Mouse (Mus musculus) thymus, postnatal 14 days (tissue): Measurements from ENCODE around the gene Zbtb20.

Source experiments
- DNase-seq: peaks from one replicate; pipeline ENCODE4 v3.0.0; 2021

Gene Zbtb20

DNA sequence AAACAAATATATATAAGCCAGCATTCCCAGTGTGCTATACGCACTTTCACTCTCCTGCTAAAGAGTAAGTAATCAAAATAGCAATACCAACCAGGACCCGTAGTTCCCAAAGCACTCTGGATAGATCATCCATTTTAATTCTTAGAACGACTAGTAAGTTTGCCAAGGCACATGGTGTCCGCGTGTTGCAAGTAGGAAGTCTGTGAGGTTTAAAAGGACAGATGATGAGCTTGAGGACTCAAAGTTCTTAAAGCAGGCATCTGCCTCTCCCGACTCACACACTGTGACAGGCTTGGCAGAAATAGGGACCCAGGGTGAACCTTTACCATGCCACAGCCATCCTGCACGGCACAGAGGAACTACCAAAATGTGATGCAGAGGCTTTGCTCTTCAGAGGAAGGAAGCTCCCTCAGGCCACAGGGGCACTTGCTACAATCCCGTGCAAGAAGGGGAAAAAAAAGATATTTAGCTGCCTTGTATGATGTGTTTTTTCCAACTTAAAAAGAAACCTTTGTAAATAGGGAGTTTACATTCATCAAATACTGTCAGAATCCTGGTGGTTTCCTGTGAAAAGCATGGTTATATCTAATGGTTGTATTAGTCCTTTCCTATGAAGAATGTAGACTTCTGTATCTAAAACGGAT lies 619.6 kb downstream of the Zbtb20 start:
- DNase-seq = no peak

DNA sequence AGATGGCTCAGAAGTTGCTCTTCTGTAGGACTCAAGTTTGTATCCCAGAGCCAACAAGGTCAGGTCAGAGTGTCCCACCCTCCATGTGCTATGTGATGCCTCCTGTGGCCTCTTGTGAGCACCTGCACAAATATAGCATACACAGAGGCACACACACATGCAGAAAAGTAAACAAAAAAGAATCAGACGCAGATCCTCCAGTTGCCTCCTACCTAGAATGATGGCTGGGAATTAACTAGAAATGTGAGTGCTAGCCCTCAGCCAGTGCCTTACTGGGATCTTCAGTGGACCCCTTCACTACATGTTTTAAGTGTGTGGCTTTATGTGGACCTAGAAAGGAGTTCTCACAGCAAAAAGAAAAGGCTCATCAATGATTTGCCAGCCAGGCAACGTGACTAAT lies 621.4 kb downstream of the Zbtb20 start:
- DNase-seq = no peak

DNA sequence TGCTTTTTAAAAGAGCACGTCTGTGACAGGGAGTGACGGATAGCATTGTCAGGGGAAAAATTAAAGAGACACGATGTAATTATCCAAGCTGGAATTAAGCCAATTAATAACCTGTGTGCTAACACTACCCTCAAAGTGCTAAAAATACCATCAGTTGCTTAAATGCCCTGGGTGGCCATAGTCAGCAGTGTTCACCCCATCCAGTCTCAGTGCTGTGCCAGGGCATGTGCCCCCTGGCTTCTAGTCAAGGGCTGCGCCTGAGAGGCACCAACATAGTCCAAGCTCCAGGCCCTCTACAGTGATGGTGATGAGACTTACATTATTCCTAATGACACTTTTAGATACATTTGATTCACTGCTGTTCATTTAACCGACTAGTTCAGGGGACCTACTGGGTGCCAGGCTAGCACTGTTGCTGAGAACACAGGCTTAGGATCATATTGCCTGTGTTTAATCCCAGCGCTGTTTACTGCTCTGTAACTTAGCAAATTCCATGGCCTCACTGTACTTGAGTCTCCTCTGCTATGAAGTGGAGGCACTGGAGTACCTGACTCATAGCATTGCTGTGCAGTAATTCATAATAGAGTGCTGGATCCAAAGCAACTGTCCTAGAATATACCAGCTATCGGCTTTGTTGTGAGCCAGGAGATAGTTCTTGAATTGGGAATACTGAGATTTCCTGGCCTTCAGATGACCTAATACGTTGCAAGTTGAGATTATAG lies 624.6 kb downstream of the Zbtb20 start:
- no peak for DNase-seq

DNA sequence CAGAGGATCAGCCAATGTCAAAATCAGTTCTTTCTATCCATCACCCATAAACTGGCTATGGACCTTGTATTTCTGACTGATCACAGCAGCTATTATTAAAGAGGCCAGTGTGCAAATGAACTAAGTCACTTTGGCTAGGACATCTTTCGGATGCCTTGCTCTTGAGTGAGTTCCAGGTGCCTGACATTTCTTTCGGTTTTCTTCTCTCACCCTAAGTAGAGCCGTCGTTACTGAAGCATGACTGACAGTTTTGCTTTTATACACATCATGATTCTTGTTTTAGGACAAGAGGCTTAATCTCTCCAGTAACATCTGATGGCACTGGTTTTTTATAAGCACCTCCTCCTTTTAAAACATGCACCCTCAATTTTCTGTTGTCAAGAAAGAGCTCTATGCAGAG lies 625.6 kb downstream of the Zbtb20 start:
- no peak for DNase-seq

DNA sequence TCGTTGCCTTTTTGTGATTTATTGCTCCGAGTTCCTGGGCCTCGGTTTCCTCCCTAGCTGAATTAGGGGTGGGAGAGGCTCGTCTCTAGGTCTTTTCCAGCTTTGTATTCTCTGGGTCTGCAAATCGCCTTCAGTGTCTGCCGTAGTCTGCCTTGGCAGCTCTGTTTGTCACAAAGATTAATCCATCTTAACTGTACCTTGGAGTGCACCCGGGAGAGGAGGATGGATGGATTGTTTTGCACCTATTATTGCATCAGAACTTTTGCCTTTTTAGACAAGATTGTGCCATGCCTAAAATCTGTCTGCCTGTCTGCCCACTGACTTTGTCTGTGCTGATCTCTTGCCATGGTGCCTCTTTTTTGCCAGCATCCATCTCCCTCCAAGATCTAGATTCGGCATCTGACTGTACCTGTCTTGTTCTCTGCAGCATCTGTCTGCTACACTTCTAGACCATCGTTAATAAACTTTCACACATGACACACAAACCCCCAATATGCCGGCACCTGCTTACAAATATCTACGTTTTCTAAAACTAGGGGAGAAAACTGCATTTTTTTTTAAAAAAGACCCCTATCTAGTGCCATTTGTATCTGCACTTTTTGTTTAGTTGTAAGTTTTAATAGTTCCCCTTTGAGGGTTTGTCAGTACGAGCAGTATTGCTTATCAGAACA lies 626.8 kb downstream of the Zbtb20 start:
- no peak for DNase-seq

DNA sequence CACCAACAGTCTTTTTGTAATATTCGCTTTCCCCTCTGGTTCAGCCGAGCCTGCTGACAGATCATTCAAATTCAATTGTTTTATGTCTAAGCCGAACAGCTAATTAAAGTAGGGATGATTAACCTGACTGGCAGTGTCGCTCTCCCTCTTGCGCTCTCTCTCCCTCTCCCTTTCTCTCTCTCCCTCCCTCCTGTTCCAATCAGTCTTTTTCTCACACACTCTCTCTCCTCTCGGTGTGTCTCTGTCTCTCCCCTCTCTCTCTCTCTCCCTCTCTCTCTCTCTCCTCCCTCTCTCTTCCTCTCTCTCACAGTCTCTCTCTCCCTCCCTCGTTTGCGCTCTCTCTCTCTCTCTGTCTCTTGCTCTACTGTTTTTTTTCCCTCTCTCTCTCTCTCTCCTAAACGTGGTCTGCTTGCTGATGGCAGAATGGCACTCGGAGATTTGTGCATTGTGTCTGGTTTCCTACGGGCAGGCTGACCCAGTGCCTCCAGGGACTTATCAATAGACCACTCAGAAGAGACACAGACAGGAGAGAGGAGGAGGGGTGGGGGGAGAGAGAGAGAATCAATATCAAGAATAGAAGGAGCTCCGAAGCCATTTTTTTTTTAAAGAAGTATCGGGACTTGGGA lies 627.4 kb downstream of the Zbtb20 start:
- no peak for DNase-seq

DNA sequence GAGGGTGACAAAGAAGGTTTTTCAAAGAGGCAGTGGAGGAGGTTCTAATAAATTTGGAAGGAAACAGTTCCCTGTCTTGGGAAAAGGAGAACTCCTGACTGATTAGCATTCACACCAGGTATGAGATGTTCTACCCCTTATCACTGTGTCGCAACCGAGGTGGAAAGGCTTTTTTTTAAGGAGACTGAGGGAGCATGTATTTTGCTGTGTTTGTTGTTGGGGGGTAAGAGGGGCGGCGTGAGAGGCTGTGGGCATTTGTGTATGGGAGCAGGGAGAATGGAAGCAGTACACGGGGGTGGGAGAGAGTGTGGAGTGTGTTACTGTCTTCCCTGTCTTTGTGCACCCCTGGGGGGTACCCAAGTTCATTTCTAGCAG lies 627.9 kb downstream of the Zbtb20 start:
- DNase-seq = no peak

DNA sequence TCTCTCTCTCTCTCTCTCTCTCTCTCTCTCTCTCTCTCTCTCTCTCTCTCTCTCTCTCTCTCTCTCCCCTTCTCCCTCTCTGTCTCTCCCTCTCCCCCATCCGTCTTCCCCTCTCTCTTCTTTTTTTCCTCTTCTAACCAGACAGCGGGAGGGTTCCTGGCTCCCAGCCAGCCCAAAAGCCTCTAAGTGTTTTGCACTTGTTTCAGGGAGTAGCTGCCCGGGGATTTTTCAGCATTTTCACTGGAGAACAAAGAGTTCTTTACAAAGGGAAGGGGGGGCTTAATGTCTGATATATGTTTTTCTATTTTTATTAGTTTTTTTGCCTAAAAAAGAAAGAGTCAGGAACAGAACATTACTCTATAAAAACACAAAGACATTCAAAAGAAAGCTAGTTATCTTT lies 628.5 kb downstream of the Zbtb20 start:
- no peak for DNase-seq

DNA sequence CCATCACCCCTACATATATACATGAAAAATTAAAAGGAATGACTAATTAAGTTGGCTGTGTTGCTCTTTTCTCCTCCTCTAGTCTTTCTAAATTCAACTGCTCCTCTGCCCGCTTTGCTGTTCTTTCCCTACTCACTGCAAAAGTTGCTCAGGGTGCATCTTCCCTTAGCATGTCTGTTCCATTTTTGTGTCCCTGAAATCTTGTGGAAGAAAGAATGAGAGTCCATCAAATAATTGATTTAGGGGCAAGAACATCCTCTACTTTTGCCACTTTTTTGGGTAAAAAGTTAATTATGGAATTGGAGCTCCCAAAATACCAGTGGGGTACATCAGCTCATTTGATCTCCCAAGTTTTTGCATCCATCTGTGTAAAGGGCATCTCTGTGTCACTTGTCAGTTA lies 628.9 kb downstream of the Zbtb20 start:
- no peak for DNase-seq

DNA sequence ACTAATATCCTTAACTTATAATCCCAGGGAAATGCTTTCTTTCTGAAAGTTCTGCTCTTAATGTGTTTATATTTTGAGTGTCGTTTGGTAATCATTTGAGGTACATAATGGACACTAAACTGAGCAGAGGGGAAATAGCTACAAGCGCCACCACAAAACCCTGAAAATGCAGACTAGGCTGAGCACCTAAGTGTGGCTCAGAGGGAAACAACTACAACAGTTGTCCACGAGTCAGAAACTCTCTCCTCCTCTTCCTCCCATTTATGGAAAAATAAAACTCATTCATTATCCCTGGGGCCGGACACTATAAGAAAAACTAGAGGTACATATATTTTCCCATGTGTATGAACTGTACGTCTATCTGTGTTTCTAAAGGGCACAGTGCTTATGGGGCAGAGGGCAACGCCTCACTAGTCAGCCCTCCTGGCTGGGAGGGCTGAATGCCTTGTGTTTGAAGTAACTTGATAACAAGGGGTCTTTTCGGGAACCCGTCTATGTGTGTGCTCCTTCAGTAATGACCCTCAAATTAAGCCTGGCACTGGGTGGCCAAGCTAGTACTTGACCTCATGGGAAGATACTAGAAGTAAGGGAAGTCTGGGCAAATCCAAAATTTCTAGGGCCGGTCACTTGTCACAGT lies 629.8 kb downstream of the Zbtb20 start:
- no peak for DNase-seq

DNA sequence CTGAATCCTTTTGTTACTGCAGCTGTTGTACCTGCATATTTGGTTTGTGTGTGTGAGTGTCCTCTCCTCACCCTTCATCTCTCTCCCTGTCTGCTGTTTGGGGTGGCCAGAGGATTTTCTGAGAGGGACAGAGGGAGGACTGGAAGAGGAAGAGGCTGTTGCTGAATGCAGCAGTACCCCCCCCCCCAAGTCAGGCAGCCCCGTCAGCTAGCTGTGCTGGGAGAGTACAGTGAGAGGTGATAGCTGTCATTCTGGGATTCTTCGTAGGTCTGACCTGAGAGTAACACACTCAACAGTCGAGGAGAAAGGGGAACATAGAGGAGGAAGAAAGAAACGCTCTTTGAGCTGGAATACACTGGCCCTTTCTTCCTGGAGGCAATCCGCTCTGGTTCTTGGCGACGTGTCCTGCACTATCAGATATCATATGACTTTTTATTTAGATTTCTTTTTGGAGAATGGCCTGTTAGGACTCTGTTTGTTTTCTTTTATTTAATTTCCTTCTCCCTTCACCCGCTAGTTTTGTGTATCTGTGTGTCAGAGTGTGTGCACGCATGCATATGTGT lies 630.6 kb downstream of the Zbtb20 start:
- no peak for DNase-seq

DNA sequence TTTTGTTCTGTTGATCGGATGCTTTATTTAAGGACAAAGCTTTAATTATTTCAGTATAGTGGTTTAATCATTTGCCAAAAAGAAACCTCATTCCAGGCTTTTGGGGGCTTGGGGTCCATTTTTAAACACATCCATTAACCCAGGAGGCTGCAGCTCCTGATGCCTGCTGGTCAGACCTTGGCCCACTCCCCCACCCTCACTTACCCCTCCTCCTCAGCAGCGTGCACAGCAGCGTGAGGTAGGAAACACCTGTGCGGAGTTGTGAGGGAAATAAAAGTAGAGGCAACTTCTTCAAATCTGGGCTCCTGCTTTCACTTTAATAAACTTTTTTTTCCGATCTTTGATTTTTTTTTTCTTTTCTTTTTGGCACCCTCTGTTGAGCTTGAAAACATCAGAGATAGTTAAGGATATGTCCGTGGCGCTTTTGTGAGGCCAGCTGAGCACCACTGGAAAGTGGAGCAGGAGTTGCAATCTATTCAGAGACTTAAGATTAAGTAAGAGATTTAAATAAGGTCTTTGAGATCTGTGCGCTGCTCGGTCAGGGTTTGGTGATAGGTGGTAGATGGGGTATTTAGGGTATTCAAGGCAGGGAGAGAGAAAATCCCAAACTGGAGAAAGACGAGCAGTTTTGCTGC lies 631.2 kb downstream of the Zbtb20 start:
- DNase-seq = no peak

DNA sequence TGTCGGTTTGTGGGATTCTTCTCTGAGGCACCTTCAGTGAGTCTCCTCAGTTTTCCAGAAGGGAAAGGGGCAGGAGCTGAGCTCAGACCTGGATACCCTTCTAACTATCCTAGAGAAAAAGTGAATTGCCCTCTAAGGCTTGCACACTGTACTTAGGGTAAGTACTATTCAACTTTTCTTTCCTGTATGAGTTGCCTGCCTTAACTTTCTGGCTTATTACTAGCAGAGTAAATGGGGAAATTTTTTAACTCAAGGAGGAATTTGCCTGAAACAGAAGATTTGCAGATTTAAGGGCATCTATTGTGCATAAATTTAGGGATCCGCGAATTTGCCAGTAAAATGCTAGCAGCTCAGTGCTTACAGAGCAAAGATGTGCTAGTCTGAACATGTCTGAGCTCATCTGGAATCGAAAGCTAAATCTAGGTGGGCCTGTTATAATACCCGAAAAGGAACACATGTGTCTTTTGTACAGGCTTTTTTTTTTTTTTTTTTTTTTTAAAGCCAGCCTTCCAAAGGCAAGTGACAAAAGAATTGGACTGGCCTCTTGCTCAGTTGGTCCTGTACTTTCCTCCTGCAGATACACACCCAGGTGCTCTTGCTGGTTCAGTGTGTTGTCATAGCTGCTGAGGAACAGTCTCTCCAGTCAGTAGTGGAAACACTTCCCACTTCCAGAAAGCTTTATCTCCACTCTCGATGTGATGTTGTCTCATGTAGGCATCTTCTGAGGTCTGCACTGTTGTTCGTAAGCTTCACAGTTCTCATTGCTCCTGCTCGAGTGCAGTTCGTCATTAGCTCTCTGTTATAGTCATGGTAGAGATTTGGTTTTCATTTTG lies 632.7 kb downstream of the Zbtb20 start:
- no peak for DNase-seq

DNA sequence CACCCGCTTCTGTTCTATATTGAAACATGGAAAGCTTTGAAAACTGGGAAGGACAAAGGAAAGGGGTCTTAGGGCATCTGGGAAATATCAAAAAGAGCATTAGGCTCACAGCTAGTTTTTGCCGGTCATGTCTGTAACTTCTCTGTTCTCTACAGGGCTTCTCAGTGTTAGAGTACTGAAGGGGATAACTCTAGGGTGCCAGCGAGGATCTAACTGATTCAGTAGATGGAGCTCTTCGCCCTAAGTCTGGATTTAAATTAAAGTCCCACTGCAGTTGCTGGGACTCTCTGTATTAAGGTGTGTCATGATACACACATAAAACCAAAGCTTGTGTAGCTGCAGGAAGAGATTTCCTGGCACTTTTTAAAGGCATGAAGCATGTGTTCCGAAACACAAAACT lies 634.8 kb downstream of the Zbtb20 start:
- DNase-seq = no peak

DNA sequence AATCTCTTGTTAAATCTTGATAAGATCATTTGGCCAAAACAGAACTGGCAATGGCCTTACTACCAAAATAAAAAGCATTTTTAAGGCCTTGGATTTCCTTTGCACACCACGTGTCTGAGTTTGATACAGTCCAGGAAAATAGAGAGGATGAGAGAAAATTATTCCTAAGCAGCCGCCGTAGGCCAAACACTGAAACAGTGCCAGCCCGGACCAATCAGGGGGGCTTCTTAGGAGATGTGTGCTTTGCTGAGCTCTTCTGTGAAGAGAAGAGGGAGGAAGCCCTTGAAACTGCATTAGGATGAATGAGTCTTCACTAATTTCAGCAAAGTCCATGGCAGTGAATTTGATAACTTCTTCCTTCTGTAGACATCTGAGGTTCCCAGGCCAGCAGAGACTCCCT lies 635.9 kb downstream of the Zbtb20 start:
- no peak for DNase-seq

DNA sequence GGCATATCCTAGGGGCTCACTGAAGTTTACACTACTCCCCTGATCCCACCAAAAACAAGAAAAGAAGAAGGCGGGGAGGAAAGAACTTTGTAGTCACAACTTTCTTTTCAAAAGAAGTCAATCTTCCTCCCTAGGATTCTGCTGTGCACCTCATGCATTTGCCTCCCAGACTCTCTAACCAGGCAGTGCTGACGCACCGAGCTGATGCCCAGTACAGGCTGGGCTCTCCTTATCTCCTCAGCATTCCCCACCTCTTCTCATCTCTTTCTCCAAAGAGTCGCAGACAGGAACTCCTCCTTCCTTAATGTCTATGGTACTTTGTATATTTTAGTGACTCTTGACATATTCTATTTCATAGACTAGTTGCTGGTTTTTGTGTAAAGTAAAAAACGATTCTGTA lies 638.3 kb downstream of the Zbtb20 start:
- DNase-seq = no peak

DNA sequence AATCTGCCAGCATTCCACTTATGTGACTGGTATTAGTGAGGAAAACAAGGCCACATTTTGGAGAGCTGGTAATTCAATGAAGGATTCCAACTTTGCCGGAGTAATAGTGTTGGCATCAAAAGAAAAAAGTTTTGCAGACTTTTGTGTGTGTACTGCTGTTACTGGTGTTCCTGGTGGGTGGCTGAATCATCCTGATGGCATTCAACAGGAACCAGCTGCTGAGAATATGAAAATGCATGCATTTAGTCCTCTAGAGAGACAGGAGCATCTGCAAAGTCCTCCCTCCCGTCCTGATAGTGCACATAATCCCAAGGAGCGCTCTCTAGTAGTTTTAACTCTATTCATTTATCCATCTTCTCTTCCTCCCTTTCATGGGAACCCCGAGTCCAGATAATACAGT lies 639.9 kb downstream of the Zbtb20 start:
- no peak for DNase-seq

DNA sequence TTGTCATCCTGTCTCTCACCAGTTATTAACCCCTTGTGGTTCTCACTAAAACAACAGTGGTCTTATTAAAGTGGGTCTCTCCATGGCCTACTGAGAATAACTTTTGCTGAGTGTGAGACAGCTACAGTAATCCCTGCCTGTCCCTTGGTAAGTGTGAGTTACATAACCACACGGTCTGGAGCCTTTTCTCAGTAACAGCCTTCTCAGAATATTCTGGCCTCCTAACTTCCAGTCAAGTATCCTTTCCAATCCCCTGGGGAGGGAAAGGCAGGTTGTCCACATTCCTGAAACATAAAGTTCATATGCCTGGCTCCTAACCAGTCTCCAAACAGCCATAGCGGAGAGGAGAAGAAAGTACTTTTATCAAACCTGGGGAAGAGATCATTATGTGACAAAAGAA lies 644.6 kb downstream of the Zbtb20 start:
- DNase-seq = no peak

DNA sequence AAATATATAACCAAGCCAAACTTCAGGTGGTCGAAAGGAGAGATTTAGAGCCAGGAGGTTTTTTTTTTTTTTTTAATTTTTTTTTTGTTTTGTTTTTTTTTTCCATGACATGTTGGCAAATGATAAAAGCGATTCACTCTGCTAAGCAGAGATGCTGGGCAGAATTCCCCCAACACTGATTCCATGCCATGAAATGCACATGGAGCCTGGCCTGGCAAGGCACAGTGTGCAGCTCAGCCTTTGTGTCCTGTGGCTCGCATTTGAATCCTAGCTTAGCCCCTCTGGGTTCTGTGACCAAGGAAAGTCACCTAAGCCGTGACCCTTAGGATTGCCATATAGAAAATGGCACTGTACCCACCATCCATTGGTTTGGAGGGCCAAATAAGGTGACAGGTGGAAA lies 646.8 kb downstream of the Zbtb20 start:
- DNase-seq = no peak

DNA sequence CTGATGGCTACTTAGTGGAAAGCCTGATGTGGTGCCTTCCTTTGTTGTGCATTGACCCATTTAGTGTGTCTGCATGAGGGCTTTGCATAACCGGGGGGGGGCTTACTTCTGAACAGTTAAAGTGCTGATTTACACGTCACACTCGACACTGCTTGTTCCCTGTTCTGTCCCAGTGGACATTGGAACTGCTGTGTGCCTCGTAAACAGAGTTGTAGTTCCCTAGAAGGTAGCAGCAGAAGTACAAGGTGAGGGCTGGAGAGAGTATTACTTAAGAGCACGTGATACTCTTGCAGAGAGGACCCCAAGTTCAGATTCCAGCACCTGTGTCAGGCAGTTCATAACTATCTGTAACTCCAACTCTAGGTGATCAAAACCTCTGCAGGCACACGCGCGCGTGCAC lies 648.5 kb downstream of the Zbtb20 start:
- DNase-seq = no peak

DNA sequence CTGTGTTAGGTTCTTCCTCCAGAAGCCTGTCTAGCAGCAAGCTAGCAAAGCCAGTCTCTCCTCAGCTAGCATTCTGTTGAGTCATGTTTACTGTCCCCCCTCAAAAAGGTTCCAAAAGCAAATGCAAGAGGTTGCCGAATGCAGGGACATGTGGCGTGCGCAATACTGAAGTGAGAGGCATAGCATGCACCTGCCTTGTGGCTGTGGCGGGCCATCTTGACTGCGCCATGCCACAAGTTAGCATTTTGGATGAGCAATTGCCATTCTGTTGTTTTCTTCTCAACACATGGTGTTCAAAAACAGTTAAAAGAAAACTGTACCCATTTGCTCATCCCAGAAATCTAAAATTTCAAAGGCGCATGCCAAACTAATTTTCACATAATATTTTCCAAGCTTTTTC lies 649.9 kb downstream of the Zbtb20 start:
- no peak for DNase-seq

DNA sequence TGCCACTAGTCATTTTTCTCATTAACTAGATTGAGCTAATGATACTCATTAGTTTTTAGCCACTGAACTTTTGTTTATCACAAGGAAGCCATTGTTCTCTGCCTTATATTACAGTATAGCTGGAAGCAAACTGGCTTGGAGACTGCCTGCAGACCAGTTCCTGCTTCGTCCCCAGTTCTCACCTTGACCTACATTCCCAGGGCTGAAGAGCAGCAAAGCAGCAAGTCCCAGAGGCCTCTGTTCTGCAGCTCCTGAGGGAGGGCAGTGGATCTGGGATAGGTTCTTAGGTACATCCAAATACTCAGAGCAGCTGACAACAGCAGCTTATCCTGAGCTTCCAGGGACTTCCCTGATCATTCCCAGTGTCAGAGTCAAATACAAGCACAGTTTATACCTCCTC lies 652.6 kb downstream of the Zbtb20 start:
- no peak for DNase-seq
